Mouse (Mus musculus) heart, adult 2 months (tissue): ENCODE data around the gene Fam111a. TPM values are rescaled to one million over a fixed set of nuclear protein-coding genes. Genes with fewer than 3 reads are reported as not detected.

ENCODE experiments used
- DNase-seq, 2 experiments: peaks; one replicate each; pipeline ENCODE4 v3.0.0; 2021
- H3K27ac ChIP-seq: fragments of 200-600 bp; 2 replicates; pipeline ENCODE4 v1.8.1; 2022
- H3K27me3 ChIP-seq: fragments of 200-500 bp; 2 replicates; pipeline ENCODE4 v1.6.1; 2012; ENCODE audit warnings: mild to moderate bottlenecking, low read length, inconsistent platforms, mixed read lengths; ENCODE audit not compliant: control insufficient read depth, insufficient read depth
- H3K36me3 ChIP-seq: fragments of 200-500 bp; 2 replicates; pipeline ENCODE4 v1.6.1; 2012; ENCODE audit warnings: low read length, inconsistent platforms; ENCODE audit not compliant: control insufficient read depth, insufficient read depth
- H3K4me1 ChIP-seq: fragments of 200-500 bp; 2 replicates; pipeline ENCODE4 v1.6.1; 2011; ENCODE audit warnings: low read length; ENCODE audit not compliant: control insufficient read depth, insufficient read depth
- H3K4me3 ChIP-seq: fragments of 200-600 bp; 2 replicates; pipeline ENCODE4 v1.8.1; 2022
- H3K79me2 ChIP-seq: fragments of 200-500 bp; replicated peaks from 2 replicates; pipeline ENCODE4 v1.6.1; 2012; ENCODE audit warnings: mild to moderate bottlenecking, inconsistent platforms, low read length, moderate library complexity, mixed read lengths; ENCODE audit not compliant: control insufficient read depth, insufficient read depth
- H3K9ac ChIP-seq: fragments of 200-500 bp; 2 replicates; pipeline ENCODE4 v1.6.1; 2012; ENCODE audit warnings: low read depth, mild to moderate bottlenecking, control low read depth, inconsistent platforms, low read length, mixed read lengths
- CTCF ChIP-seq: fragments of 200-600 bp; IDR thresholded peaks from 2 replicates; pipeline ENCODE4 v1.8.1; 2022; ENCODE audit warnings: antibody characterized with exemption, mild to moderate bottlenecking, moderate library complexity
- EP300 ChIP-seq: fragments of 200-500 bp; IDR thresholded peaks from 2 replicates; pipeline ENCODE4 v1.6.1; 2011; ENCODE audit warnings: low read depth, low read length, control low read depth; ENCODE audit not compliant: insufficient read depth
- POLR2A ChIP-seq: fragments of 200-500 bp; IDR thresholded peaks from 2 replicates; pipeline ENCODE4 v1.6.1; 2011; ENCODE audit warnings: mild to moderate bottlenecking, low read depth, low read length, control low read depth; ENCODE audit not compliant: insufficient read depth
- WGBS: fragments of 180-500 bp; shearing (Covaris S2); methylation state at CpG from one replicate; pipeline ENCODE4 v1.1.7; 2018; 5-methylcytosine and 5-hydroxymethylcytosine counted together
- intact Hi-C: fragments of 180-260 bp; cut with DNase I; formaldehyde crosslinking; loops from one replicate; pipeline ENCODE4 v1.15.1; 2025
- polyA plus RNA-seq: library from polyadenylated mRNA; depleted of rRNA; stranded (reverse); fragments of >200 nt; gene quantifications from 2 replicates; pipeline ENCODE4 v1.2.3, GENCODE M21; 2012
- total RNA-seq, 2 experiments: library from RNA; stranded (reverse); gene quantifications; 2 replicates each; pipeline ENCODE4 v1.2.3; 2021

Fam111a gene
- total and polyA plus RNA-seq, 3 experiments, result 1.5 to 4.7 (median 4.4) TPM

DNA sequence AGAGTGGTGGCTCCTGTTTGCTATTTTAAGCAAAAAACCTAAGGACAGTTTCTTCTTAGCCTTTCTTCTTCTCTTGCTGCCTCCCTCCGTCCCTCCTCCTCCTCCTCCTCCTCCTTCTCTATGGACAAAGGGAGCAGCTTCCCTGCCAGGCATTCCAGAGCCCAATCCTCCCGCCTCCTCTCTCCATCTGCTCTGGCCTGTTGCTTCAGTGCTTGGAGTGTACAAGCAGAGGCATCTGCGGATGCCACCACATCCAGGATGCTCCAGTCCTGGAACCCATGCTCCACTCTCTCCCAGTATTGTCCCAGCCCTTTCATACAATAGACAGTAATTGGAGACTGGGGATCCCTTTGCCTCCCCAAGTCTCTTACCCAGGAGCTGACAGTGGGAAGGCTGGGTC, 45.4 kb upstream of the Fam111a start:
- peaks cover 6% of the 10 kb centered on the region for H3K27me3 ChIP-seq
- H3K36me3 ChIP-seq, result no peaks in the 10 kb centered on the region; the same call in 1 of the 2 replicates
- H3K79me2 ChIP-seq, result no peaks in the 10 kb centered on the region
- DNase-seq, result peak; percentile 63 to 64
- H3K4me3 ChIP-seq, result peak overlapping the region; percentile 63; the same call in 1 of the 2 replicates
- WGBS, result 28% methylated on average over 3 of the region's 3 CpGs
- H3K4me1 ChIP-seq, result no peaks in the 10 kb centered on the region; the same call in 1 of the 2 replicates
- H3K27ac ChIP-seq, result peak overlapping the region; percentile 77
- intact Hi-C loops, result loop anchor here (5.0 kb wide), 2 partner anchors 33 to 68 kb away; no protein-coding TSS in a partner anchor
- TF ChIP-seq CTCF, result no peak
- no peak; the same call in none of the 2 replicates for TF ChIP-seq POLR2A
- TF ChIP-seq EP300, result no peak
- no peak overlapping the region for H3K9ac ChIP-seq

- intact Hi-C loops, result loop anchor here (5.0 kb wide), 2 partner anchors 34 to 69 kb away; no protein-coding TSS in a partner anchor
- Histone ChIP-seq H3K36me3 (no peaks in the 10 kb centered on the region; the same call in 1 of the 2 replicates), H3K79me2 (no peaks in the 10 kb centered on the region), H3K27me3 (peaks cover 6% of the 10 kb centered on the region), H3K9ac (peak overlapping the region; percentile 72), H3K4me3 (peak overlapping the region; percentile 63), H3K27ac (peak overlapping the region; percentile 77), H3K4me1 (no peaks in the 10 kb centered on the region; the same call in 1 of the 2 replicates)
- WGBS, result 2% methylated on average over 38 of the region's 38 CpGs
- DNase-seq, result peak; percentile 61 to 63
- TF ChIP-seq POLR2A, result no peak
- no peak for TF ChIP-seq CTCF
- no peak for TF ChIP-seq EP300
Measured at GRCm38 (mm10) chr19:12500881-12501311, 44.6 kb upstream of the Fam111a start.

DNA sequence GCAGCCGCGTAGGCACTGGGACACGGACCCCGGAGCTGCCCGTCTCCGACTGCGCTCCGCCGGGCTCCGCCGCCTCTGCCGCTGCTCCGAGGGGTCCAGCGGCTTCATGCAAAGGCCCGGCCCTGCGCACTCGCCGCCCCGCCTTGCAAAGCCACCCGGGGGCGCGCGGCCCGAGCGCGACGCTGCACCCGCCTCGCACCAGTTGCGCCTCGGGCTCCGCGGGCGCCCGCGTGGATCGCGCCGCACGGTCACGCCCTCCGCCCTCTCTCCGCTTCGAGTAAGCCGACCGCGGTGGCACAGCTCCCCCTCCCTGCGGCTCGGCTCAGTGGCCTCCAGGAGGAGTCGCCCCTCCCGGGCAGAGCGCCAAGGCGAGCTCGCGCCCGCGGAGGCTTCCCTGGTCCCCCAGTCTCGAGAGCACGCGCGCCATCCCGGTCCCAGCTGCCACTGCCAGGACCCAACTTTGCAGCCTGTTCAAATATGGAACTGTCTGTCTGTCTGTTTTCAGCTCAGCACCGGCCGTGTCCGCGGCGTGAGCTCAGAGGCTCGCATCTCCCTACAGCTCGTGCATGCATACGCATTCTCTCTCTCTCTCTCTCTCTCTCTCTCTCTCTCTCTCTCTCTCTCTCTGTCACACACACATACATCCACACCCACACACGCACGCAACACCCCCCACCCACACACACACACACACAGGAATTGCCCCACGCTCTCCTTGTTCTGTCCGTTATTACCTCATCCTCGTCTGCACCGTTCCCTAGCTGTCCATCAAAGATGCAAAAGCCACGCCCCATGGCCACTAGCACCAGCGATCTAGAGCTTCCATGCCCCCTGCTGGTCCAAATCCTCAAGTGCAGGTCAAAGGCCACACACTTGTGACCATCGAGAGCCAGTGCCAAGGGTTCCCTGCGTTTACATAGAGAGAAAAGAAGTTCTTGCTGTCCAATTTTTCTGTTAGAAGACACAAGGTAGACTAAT, 43.9 kb upstream of the Fam111a start, which contains the start of gene Dtx4:
Dtx4 (minus strand) TSS at position 85 of the 978 bp plus-strand sequence.
- Histone ChIP-seq H3K27me3 (peaks cover 6% of the 10 kb centered on the region), H3K36me3 (no peaks in the 10 kb centered on the region), H3K27ac (peak within 1 kb of the TSS; percentile 77), H3K79me2 (no peaks in the 10 kb centered on the region), H3K4me1 (no peaks in the 10 kb centered on the region), H3K4me3 (peak within 1 kb of the TSS; percentile 63), H3K9ac (peak within 1 kb of the TSS; percentile 72)
- TF ChIP-seq EP300 (peak; percentile 84; the same call in 1 of the 2 replicates), POLR2A (0 out of 2 replicates have a peak, but pooled peaks have one; percentile 11), CTCF (peak; percentile 82)
- peak; percentile 91 to 92 for DNase-seq
- under 1% methylated on average over 73 of the region's 80 CpGs for WGBS
- intact Hi-C loops, result loop anchor here (5.0 kb wide), 2 partner anchors 34 to 69 kb away; no protein-coding TSS in a partner anchor

- Histone ChIP-seq H3K79me2 (no peaks in the 10 kb centered on the region), H3K27ac (no peak overlapping the region), H3K27me3 (peaks cover 6% of the 10 kb centered on the region), H3K4me1 (no peaks in the 10 kb centered on the region), H3K36me3 (no peaks in the 10 kb centered on the region), H3K9ac (no peak overlapping the region), H3K4me3 (no peak overlapping the region)
- intact Hi-C loops, result loop anchor here (5.0 kb wide), 2 partner anchors 35 to 70 kb away; no protein-coding TSS in a partner anchor
- DNase-seq, result no peak
- WGBS, result 82% methylated on average over 7 of the region's 7 CpGs
- no peak for TF ChIP-seq CTCF
- TF ChIP-seq EP300, result no peak
- no peak for TF ChIP-seq POLR2A
Measured at GRCm38 (mm10) chr19:12502756-12503155, 42.8 kb upstream of the Fam111a start.

- Histone ChIP-seq H3K9ac (no peak overlapping the region), H3K27ac (no peak overlapping the region), H3K36me3 (no peaks in the 10 kb centered on the region), H3K4me3 (no peak overlapping the region), H3K27me3 (no peaks in the 10 kb centered on the region), H3K79me2 (no peaks in the 10 kb centered on the region), H3K4me1 (no peaks in the 10 kb centered on the region; the same call in 1 of the 2 replicates)
- intact Hi-C loops, result loop anchor here (5.0 kb wide), 2 partner anchors 283 to 303 kb away; partner anchors contain the start of genes Lpxn and Zfp91
- no peak for DNase-seq
- no peak for TF ChIP-seq POLR2A
- TF ChIP-seq EP300, result no peak
- TF ChIP-seq CTCF, result no peak
Measured at GRCm38 (mm10) chr19:12514621-12515020, 30.9 kb upstream of the Fam111a start.
